Mouse (Mus musculus) adrenal gland, postnatal 10 days (tissue): ENCODE measurements around the gene Pold4. TPM values are rescaled to one million over a fixed set of nuclear protein-coding genes. Genes with fewer than 3 reads are reported as not detected.
"Not testable (repeated sequence)": the region's sequence is repeated elsewhere in the genome, so short reads cannot be mapped to it uniquely, and the experiment has no call there.

Source experiments
- DNase-seq: peaks from one replicate; pipeline ENCODE4 v3.0.0; 2021; ENCODE audit warnings: mixed read lengths
- total RNA-seq, 2 experiments: library from RNA; stranded (reverse); gene quantifications; 2 replicates each; pipeline ENCODE4 v1.2.3; 2021

The Pold4 gene
- total RNA-seq, 2 experiments from 2014 or later = 34.7 to 35.6 TPM

GRCm38 (mm10) chr19:4227894-4228678 lies 3.6 kb upstream of the Pold4 start:
- DNase-seq = peak; percentile 81

- DNase-seq = no peak
Observed at GRCm38 (mm10) chr19:4228891-4229290, 2.8 kb upstream of the Pold4 start.

- no peak for DNase-seq
Observed at GRCm38 (mm10) chr19:4229451-4230076, 2.1 kb upstream of the Pold4 start.

GRCm38 (mm10) chr19:4230415-4230814 lies 1.3 kb upstream of the Pold4 start:
- peak; percentile 70 for DNase-seq

GRCm38 (mm10) chr19:4232186-4232572 lies 480 bp downstream of the Pold4 start:
- DNase-seq = no peak

- DNase-seq = no peak
Observed at GRCm38 (mm10) chr19:4232651-4233050, 952 bp downstream of the Pold4 start.

- no peak for DNase-seq
Observed at GRCm38 (mm10) chr19:4234548-4234947, 2.8 kb downstream of the Pold4 start.

GRCm38 (mm10) chr19:4240247-4240668 lies 8.6 kb downstream of the Pold4 start:
- DNase-seq = no peak

- no peak for DNase-seq
Observed at GRCm38 (mm10) chr19:4242416-4242815, 10.7 kb downstream of the Pold4 start.

GRCm38 (mm10) chr19:4244775-4245174 lies 13.1 kb downstream of the Pold4 start:
- no peak for DNase-seq

GRCm38 (mm10) chr19:4247010-4247409 lies 15.3 kb downstream of the Pold4 start:
- no peak for DNase-seq

GRCm38 (mm10) chr19:4248683-4249082 lies 17.0 kb downstream of the Pold4 start:
- not testable (repeated sequence) for DNase-seq

- DNase-seq = no peak
Observed at GRCm38 (mm10) chr19:4254230-4254629, 22.5 kb downstream of the Pold4 start.

GRCm38 (mm10) chr19:4255583-4256162 lies 24.0 kb downstream of the Pold4 start:
- DNase-seq = no peak

GRCm38 (mm10) chr19:4257216-4257896 lies 25.7 kb downstream of the Pold4 start:
- peak; percentile 94 for DNase-seq

GRCm38 (mm10) chr19:4257897-4258252 lies 26.2 kb downstream of the Pold4 start:
- DNase-seq = no peak

- DNase-seq = no peak
Observed at GRCm38 (mm10) chr19:4261038-4261698, 29.5 kb downstream of the Pold4 start.

GRCm38 (mm10) chr19:4262756-4263155 lies 31.1 kb downstream of the Pold4 start:
- no peak for DNase-seq

GRCm38 (mm10) chr19:4263702-4264101 lies 32.0 kb downstream of the Pold4 start:
- no peak for DNase-seq

GRCm38 (mm10) chr19:4264171-4264780 lies 32.6 kb downstream of the Pold4 start:
- peak; percentile 38 for DNase-seq

- DNase-seq = no peak
Observed at GRCm38 (mm10) chr19:4265956-4266355, 34.3 kb downstream of the Pold4 start.
